Mouse (Mus musculus): ENCODE results near the gene Trp53tg5. TPM values are rescaled to one million over a fixed set of nuclear protein-coding genes. Genes with fewer than 3 reads are reported as not detected.
A peak's percentile ranks its signal among the peaks of the same experiment; 100 is the strongest.

Gene Trp53tg5
- polyA plus RNA-seq (2015; fragmentation: Nextera tagmentation; extraction: Ambion mirVana) = not detected in 2 replicates

DNA sequence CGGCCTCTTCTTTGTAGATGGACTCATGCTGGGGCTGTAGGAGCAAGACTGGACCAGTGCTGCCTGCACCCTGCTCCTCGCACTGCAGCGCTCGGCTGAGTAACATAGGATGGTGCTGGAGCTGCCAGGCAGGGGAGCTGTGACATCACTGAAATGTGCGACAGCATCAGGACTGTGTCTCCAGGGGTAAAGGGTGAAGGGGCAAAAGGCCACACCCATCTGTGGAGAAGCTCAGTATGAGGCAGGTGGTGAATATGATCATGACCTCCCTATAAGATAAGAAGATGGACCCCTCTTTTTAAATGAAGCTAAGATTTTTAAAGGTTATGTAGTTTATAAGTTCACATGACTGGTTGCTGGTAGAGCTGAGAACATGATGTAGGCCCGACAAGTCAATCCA is at the start of gene Trp53tg5:
Gene Trp53tg5, minus strand, starts transcription at position 101 of the 400 bp plus-strand sequence.
- Histone ChIP-seq H3K36me3 (ENCODE audit: control insufficient read depth, insufficient read depth) (peaks cover 24% of the 10 kb centered on the region), H3K9ac (ENCODE audit: low read depth, low read length) (no peak within 1 kb of the TSS), H3K4me1 (replicated peaks; ENCODE audit: control insufficient read depth, insufficient read depth, low read length) (no peaks in the 10 kb centered on the region), H3K9me3 (ENCODE audit: control insufficient read depth) (no peaks in the 10 kb centered on the region), H3K27me3 (replicated peaks; ENCODE audit: control insufficient read depth, insufficient read depth, low read length) (no peaks in the 10 kb centered on the region), H3K27ac (ENCODE audit: low read depth, low read length) (no peak within 1 kb of the TSS), H3K4me2 (replicated peaks; ENCODE audit: low read depth) (no peak within 1 kb of the TSS), H3K4me3 (ENCODE audit: low read depth, low read length) (no peak within 1 kb of the TSS)
- TF ChIP-seq CTCF (IDR thresholded peaks at IDR 0.05; ENCODE audit: low read depth) = no peak
- WGBS = 82% methylated on average over 6 of the region's 6 CpGs
- no peak for ATAC-seq

DNA sequence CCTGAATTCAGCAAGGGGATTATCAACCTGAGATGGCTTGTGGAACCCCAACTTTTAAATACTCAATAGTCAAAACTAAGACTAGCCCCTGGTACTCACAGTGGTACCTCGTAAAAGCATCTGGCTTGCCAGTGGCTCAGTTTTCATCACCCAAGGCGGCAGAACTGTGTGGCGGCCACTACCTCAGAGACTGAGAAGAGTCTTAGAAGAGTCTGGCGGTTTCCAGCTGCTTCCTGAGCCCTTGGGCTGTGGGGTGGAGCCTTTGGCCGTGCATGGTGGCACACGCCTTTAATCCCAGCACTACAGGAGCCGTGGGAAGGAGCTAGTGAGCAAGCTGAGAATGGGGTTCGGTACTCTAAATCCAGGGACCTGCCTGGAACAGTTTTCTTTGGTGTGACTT is 48.8 kb upstream of the Trp53tg5 start:
- Histone ChIP-seq H3K36me3 (ENCODE audit: control insufficient read depth, insufficient read depth) (no peaks in the 10 kb centered on the region; the same call in 1 of the 2 replicates), H3K4me2 (replicated peaks; ENCODE audit: low read depth) (no peak overlapping the region), H3K4me1 (replicated peaks; ENCODE audit: control insufficient read depth, insufficient read depth, low read length) (no peaks in the 10 kb centered on the region), H3K27me3 (replicated peaks; ENCODE audit: control insufficient read depth, insufficient read depth, low read length) (no peaks in the 10 kb centered on the region), H3K4me3 (ENCODE audit: low read depth, low read length) (no peak overlapping the region), H3K9ac (ENCODE audit: low read depth, low read length) (no peak overlapping the region), H3K27ac (ENCODE audit: low read depth, low read length) (no peak overlapping the region), H3K9me3 (ENCODE audit: control insufficient read depth) (no peaks in the 10 kb centered on the region)
- TF ChIP-seq CTCF (IDR thresholded peaks at IDR 0.05; ENCODE audit: low read depth) = no peak
- 39% methylated on average over 8 of the region's 8 CpGs for WGBS
- no peak for ATAC-seq

DNA sequence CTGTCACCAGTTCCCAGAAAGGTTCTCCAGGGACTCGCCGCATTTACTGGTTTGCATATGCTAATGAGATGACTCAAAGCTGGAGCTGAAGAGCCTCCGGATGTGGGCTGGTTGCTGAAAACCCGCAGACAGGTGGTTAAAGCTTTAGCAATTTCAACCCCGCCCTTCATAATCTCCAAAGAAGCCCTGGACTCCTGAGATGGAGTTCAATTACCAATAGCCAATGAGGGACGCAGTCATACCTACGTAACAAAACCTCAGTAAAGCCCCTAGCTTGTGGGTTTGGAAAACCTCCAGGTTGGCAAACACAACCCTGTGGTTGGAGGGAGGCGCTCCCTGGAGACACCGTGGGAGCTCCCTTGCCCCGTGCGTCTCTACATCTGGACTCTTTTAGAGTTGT is 48.3 kb upstream of the Trp53tg5 start:
- 17% methylated on average over 11 of the region's 11 CpGs for WGBS
- H3K36me3 ChIP-seq (ENCODE audit: control insufficient read depth, insufficient read depth) = no peaks in the 10 kb centered on the region; the same call in 1 of the 2 replicates
- H3K4me3 ChIP-seq (ENCODE audit: low read depth, low read length) = no peak overlapping the region
- no peak for ATAC-seq
- 0 out of 2 replicates have a peak overlapping the region, but pooled peaks have one; percentile 13 for H3K4me2 ChIP-seq (replicated peaks; ENCODE audit: low read depth)
- no peaks in the 10 kb centered on the region for H3K4me1 ChIP-seq (replicated peaks; ENCODE audit: control insufficient read depth, insufficient read depth, low read length)
- no peaks in the 10 kb centered on the region for H3K27me3 ChIP-seq (replicated peaks; ENCODE audit: control insufficient read depth, insufficient read depth, low read length)
- H3K9ac ChIP-seq (ENCODE audit: low read depth, low read length) = no peak overlapping the region
- no peak for TF ChIP-seq CTCF (IDR thresholded peaks at IDR 0.05; ENCODE audit: low read depth)
- no peak overlapping the region for H3K27ac ChIP-seq (ENCODE audit: low read depth, low read length)
- no peaks in the 10 kb centered on the region for H3K9me3 ChIP-seq (ENCODE audit: control insufficient read depth)

DNA sequence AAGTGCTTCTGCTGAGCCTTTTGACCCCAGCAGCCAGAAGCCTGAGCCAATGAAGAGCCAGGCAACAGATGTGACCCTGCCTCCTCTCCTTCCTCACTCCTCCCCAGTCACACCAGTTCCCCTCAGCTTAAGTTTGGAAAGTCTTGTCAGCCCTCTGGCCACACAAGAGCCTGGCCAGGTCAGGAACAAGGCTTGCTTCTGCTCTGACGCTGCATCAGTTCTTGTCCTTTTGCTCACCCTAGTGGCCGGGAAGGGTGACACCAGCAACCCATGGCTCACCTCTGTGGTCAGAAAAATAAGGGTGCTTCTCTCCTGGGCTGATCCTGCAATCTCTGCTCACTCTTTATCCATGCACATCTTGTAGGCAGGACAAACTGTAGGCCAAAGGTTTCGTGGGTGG is 47.3 kb upstream of the Trp53tg5 start:
- WGBS = 13% methylated on average over 3 of the region's 3 CpGs
- no peak overlapping the region for H3K27ac ChIP-seq (ENCODE audit: low read depth, low read length)

DNA sequence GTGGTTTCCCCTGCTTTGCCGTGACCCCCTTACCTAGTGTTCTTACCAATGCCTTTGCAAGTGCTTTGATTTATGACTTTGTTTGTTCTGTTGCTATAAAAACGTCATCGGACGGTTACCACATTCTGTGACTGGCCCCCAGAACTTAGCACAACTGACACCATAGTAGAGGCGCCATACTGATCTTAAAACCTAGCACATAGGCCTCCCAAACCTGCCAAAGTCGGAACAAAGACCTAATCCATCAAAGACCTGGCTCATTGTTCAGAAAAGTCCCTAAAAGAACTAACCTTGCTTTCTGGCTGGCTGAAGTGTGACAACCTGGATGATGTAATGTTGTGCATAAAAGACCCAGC is 45.6 kb upstream of the Trp53tg5 start:
- H3K27me3 ChIP-seq (replicated peaks; ENCODE audit: control insufficient read depth, insufficient read depth, low read length) = no peaks in the 10 kb centered on the region
- no peak for ATAC-seq

More for the DNA sequence above, 47.3 kb upstream of the Trp53tg5 start:
- H3K9ac ChIP-seq (ENCODE audit: low read depth, low read length) = no peak overlapping the region
- H3K9me3 ChIP-seq (ENCODE audit: control insufficient read depth) = no peaks in the 10 kb centered on the region
- no peak overlapping the region for H3K4me2 ChIP-seq (replicated peaks; ENCODE audit: low read depth)
- peak; percentile 44; the same call in 1 of the 2 replicates for ATAC-seq
- H3K36me3 ChIP-seq (ENCODE audit: control insufficient read depth, insufficient read depth) = no peaks in the 10 kb centered on the region
- H3K4me1 ChIP-seq (replicated peaks; ENCODE audit: control insufficient read depth, insufficient read depth, low read length) = no peaks in the 10 kb centered on the region
- H3K27me3 ChIP-seq (replicated peaks; ENCODE audit: control insufficient read depth, insufficient read depth, low read length) = no peaks in the 10 kb centered on the region
- TF ChIP-seq CTCF (IDR thresholded peaks at IDR 0.05; ENCODE audit: low read depth) = peak; percentile 93
- H3K4me3 ChIP-seq (ENCODE audit: low read depth, low read length) = no peak overlapping the region

DNA sequence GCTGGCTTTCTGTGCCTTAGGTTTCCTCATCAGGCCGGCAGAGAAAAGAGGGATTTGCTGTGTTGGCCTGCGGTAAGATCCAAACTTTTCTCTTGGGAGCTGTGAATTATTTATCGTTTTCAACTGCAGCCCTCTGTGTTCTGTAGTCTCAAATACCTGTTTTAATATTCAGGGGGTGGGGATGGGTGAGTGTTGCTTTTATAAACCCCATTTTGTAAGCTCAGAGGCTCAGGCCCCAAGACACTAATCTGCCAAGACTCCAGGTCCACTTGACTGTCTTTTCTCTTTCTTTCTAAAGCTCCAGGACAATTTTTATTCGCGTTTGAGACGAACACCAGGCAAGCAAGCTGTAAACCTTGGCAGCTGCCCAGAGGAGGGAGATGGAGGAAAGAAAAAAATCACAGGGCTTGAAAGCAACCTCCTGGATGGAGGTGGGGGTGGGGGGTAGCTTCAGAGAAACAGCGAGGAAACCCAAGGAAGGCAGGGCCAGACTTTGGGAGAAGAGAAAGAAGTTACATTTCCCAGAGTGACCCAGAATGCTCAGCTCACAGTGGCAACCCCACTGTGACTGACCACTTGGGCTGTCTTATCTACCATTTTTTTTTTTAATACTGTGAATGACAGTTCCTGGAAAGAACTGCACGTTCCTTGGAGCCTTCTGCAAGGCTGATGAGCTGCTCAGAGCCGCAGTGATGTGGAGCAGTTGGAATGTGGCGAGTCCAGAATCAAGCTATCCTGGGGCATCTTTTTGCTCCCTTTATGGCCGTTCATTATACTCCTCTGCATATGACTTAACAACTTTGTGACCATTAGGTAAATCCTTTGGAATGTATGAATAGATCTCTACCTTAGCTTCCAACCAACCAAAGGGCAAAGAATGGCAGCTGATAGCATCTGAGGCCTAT is 45.0 kb upstream of the Trp53tg5 start:
- Histone ChIP-seq H3K36me3 (ENCODE audit: control insufficient read depth, insufficient read depth) (no peaks in the 10 kb centered on the region), H3K9ac (ENCODE audit: low read depth, low read length) (no peak overlapping the region), H3K27ac (ENCODE audit: low read depth, low read length) (no peak overlapping the region), H3K4me3 (ENCODE audit: low read depth, low read length) (no peak overlapping the region), H3K4me2 (replicated peaks; ENCODE audit: low read depth) (no peak overlapping the region), H3K27me3 (replicated peaks; ENCODE audit: control insufficient read depth, insufficient read depth, low read length) (no peaks in the 10 kb centered on the region), H3K9me3 (ENCODE audit: control insufficient read depth) (no peaks in the 10 kb centered on the region), H3K4me1 (replicated peaks; ENCODE audit: control insufficient read depth, insufficient read depth, low read length) (no peaks in the 10 kb centered on the region)
- WGBS = 35% methylated on average over 11 of the region's 11 CpGs
- no peak for TF ChIP-seq CTCF (IDR thresholded peaks at IDR 0.05; ENCODE audit: low read depth)
- ATAC-seq = peak; percentile 25; the same call in 1 of the 2 replicates

More for the DNA sequence above, 45.6 kb upstream of the Trp53tg5 start:
- H3K9ac ChIP-seq (ENCODE audit: low read depth, low read length) = no peak overlapping the region
- WGBS = 41% methylated on average over 6 of the region's 6 CpGs
- H3K9me3 ChIP-seq (ENCODE audit: control insufficient read depth) = no peaks in the 10 kb centered on the region
- H3K4me1 ChIP-seq (replicated peaks; ENCODE audit: control insufficient read depth, insufficient read depth, low read length) = no peaks in the 10 kb centered on the region
- no peaks in the 10 kb centered on the region for H3K36me3 ChIP-seq (ENCODE audit: control insufficient read depth, insufficient read depth)
- TF ChIP-seq CTCF (IDR thresholded peaks at IDR 0.05; ENCODE audit: low read depth) = no peak
- no peak overlapping the region for H3K4me3 ChIP-seq (ENCODE audit: low read depth, low read length)
- H3K4me2 ChIP-seq (replicated peaks; ENCODE audit: low read depth) = no peak overlapping the region
- no peak overlapping the region for H3K27ac ChIP-seq (ENCODE audit: low read depth, low read length)

Measured in intestine, postnatal 0 days (tissue).